Mouse (Mus musculus) right cerebral cortex, postnatal 14 days (tissue): ENCODE measurements at regions not wholly inside any gene's neighbourhood (a gene's known extent, or its start where the extent isn't known, plus 50 kb on each side); places are given as distances from the start of the nearest gene placed in this dataset.

Source experiments
- DNase-seq: peaks from one replicate; pipeline ENCODE4 v3.0.0; 2022

- DNase-seq = no peak
These were observed 176.7 kb upstream of the Egln3 start for GRCm38 (mm10) chr12:54380322-54380721.

- no peak for DNase-seq
These were observed 174.9 kb upstream of the Egln3 start for GRCm38 (mm10) chr12:54378576-54378975.

GRCm38 (mm10) chr12:54374060-54374459 is 170.4 kb upstream of the Egln3 start:
- no peak for DNase-seq

GRCm38 (mm10) chr12:54369217-54369616 is 165.6 kb upstream of the Egln3 start:
- DNase-seq = no peak

GRCm38 (mm10) chr12:54364381-54365095 is 160.9 kb upstream of the Egln3 start:
- no peak for DNase-seq

GRCm38 (mm10) chr12:54361762-54362161 is 158.1 kb upstream of the Egln3 start:
- no peak for DNase-seq

GRCm38 (mm10) chr12:54354187-54354586 is 150.5 kb upstream of the Egln3 start:
- DNase-seq = no peak

- DNase-seq = no peak
These were observed 150.0 kb upstream of the Egln3 start for GRCm38 (mm10) chr12:54353694-54354093.

- DNase-seq = peak; percentile 11
These were observed 149.4 kb upstream of the Egln3 start for GRCm38 (mm10) chr12:54352963-54353606.

GRCm38 (mm10) chr12:54350293-54350692 is 146.6 kb upstream of the Egln3 start:
- DNase-seq = no peak

GRCm38 (mm10) chr12:54349403-54349802 is 145.7 kb upstream of the Egln3 start:
- no peak for DNase-seq

- DNase-seq = no peak
These were observed 139.8 kb upstream of the Egln3 start for GRCm38 (mm10) chr12:54343493-54343892.

- no peak for DNase-seq
These were observed 131.8 kb upstream of the Egln3 start for GRCm38 (mm10) chr12:54335509-54335908.

- DNase-seq = no peak
These were observed 131.0 kb upstream of the Egln3 start for GRCm38 (mm10) chr12:54334491-54335132.

GRCm38 (mm10) chr12:54333632-54334321 is 130.1 kb upstream of the Egln3 start:
- DNase-seq = no peak

- no peak for DNase-seq
These were observed 123.8 kb upstream of the Egln3 start for GRCm38 (mm10) chr12:54327483-54327882.

GRCm38 (mm10) chr12:54326571-54326970 is 122.9 kb upstream of the Egln3 start:
- DNase-seq = no peak

- no peak for DNase-seq
These were observed 116.9 kb upstream of the Egln3 start for GRCm38 (mm10) chr12:54320533-54320932.

GRCm38 (mm10) chr12:54316980-54317471 is 113.4 kb upstream of the Egln3 start:
- DNase-seq = no peak

- DNase-seq = no peak
These were observed 112.5 kb upstream of the Egln3 start for GRCm38 (mm10) chr12:54316066-54316567.

- no peak for DNase-seq
These were observed 110.5 kb upstream of the Egln3 start for GRCm38 (mm10) chr12:54314153-54314552.

- peak; percentile 47 for DNase-seq
These were observed 109.7 kb upstream of the Egln3 start for GRCm38 (mm10) chr12:54313211-54313845.
